Mouse (Mus musculus) kidney, postnatal 10 days (tissue): ENCODE measurements around the gene Mtrex.

ENCODE experiments used
- DNase-seq: peaks from one replicate; pipeline ENCODE4 v3.0.0; 2021; ENCODE audit warnings: mixed read lengths

The Mtrex gene

DNA sequence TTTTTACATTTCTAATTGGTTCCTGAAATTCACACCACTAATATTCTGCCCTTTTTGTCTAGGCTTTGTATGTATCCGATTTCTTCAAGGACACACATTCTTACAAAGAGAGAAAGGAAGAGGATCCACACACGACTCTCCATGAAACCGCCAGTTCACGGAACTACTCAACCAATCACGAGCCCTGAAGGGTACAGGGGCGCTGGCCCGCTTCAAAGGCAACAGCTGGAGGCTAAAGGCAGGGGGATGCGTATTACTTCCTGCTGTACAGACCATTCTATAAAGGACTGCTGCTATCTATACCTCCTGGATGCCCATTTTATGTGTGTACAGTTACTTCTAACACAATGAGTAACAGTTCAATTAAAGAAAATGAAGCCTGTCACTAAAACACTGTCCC lies 59.8 kb downstream of the Mtrex start:
- DNase-seq, result no peak

GRCm38 (mm10) chr13:112866782-112867181 lies 60.4 kb downstream of the Mtrex start:
- no peak for DNase-seq

DNA sequence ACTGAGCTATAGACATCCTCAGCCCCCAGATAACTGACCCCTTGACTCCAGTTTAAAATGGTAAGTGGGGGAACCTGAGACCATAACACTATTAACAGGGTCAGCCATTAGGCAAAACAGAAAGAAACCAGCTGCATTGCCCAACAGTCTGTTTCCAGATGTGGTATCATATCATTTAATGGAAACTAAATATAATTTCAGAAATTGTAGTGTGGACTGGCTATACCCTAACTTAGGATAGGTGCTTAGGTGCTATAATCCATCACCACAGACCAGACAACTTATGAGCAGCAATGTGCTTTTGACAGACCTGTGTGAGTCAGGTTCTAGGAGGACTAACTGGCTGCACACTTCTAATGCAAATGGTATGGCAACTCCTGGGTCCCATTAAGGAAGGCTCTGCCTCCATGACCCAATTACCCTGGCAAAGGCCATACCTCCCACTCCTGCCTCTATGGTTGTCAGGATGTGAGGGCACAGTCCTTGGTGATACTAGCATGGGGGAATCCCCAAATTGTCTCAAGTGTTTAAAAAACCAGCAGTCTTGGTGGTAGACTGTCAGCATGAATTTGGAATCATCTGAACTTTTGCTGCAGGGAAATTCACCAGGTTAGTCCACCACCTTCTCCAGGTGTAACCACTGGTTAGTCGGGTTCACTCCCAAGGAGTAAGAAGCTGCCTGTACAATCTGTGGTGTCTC lies 64.1 kb downstream of the Mtrex start:
- no peak for DNase-seq

DNA sequence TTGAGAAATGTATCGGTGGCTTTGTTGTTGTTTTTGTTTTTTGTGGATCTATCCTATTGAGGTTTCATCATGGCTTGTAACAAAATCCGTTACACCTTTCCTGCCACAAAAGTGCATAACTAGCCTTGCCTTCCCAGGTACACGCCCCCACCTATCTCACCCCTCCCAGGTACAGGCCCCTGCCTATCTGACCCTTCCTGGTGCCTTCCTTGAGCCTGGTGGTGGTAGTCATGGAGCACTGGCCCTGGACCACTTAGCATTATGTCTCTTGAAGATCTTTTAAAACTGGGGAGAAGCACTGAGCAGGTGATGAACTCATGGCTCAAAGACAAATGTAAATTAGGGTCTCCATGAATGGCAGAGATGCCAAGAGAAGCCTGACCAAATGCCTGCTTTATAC lies 64.9 kb downstream of the Mtrex start:
- DNase-seq, result no peak

GRCm38 (mm10) chr13:112861825-112862306 lies 65.3 kb downstream of the Mtrex start:
- DNase-seq, result peak; percentile 86

- DNase-seq, result no peak
Observed at GRCm38 (mm10) chr13:112860911-112861310, 66.3 kb downstream of the Mtrex start.

- no peak for DNase-seq
Observed at GRCm38 (mm10) chr13:112860370-112860769, 66.8 kb downstream of the Mtrex start.

GRCm38 (mm10) chr13:112859574-112860134 lies 67.5 kb downstream of the Mtrex start:
- no peak for DNase-seq

DNA sequence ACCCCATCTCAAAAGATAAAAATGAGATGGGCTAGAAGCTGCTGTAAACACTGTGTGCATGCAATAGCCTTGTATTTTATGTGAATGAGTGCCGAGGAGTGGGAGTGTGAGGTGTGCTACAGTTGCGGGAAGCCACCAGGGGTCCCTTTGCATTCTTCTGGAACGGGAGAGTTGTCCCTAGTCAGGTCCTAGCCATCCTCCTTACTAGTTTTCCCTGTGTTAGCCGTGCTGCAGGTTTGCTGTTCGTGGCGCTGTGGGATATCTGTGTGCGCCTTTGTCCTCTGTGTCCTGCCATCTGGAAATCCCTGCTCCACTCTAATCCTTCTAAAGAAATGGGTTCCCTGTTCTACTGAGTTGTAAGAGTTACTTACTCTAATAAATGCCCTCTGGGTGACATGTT lies 69.3 kb downstream of the Mtrex start:
- no peak for DNase-seq

- no peak for DNase-seq
Observed at GRCm38 (mm10) chr13:112854402-112854801, 72.8 kb downstream of the Mtrex start.

DNA sequence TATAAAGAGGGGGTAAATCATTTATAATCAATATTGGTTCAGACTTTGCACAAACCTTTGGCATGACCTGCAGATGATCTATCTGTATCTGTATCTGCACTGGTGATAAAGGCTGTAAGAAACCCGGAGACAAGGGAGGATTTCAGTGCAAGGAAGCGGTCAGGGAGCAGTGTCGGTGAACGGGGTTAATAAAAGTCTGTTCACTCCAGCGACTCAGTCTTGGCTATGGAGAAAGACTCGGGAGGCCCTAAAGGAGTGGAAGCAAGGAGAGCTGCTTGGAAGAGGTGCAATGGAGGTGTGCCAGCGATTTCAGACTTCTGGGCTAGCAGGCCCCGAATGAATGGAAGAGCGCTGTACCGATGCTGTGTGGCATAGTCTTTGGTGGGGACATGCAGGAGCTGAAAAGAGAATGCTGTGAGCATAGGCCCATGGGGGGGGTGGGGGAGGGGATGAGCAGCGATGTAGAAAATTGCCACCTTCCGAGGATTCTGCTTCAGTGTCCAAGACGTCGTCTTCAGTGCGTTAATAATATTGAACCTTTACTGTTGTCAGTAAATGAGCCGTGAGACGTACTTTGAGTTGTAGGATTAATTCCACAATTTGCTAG lies 73.4 kb downstream of the Mtrex start:
- no peak for DNase-seq

DNA sequence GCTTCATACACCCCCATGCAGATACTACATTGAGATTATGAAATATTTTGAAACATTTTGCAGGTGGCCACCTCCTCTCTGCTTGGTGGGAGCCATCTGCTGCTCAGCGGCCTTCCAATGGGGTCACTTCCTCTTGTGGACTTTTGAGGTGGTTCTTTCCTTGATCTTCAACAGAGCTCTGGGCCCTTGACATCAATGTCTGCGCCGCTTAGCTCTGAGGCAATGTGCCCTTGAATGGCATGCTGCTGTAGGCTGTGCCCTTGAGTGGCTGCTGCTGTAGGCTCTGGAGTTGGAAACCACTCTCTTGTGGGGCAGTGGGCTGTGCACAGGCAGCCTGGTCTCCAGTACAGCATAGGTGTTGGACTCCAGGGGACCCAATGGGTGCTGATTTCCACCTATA lies 81.3 kb downstream of the Mtrex start:
- no peak for DNase-seq

- DNase-seq, result no peak
Observed at GRCm38 (mm10) chr13:112840241-112841087, 86.7 kb downstream of the Mtrex start.

DNA sequence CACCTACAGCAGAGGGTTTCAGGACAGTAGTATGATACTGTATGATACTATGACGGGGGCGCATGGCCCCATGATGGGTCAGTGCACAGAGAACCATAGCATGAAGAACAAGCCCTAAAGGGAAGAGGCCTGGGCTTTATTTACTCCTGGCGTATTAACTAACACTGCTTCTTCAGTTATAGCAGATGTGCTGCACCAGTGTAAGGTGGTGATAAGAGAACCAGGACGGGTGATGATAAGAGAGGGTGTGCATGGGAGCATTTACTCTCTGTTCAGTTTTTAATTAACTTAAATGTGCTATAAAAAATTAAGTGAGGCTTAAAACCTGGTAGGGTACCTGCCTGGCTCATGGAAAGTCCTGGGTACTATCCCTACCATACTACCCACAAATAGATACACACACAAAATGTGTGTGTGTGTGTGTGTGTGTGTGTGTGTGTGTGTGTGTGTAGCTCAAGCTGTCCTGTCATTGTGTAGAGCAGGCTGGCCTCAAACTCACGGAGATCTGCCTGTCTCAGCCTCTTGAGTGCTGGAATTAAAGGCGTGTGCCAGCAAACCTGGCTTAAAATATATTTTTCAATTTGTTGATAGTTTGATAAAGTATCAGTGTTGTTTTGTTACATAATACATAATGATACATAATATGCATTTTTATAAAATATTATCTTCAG lies 88.5 kb downstream of the Mtrex start:
- no peak for DNase-seq

GRCm38 (mm10) chr13:112837621-112838155 lies 89.5 kb downstream of the Mtrex start:
- DNase-seq, result no peak

DNA sequence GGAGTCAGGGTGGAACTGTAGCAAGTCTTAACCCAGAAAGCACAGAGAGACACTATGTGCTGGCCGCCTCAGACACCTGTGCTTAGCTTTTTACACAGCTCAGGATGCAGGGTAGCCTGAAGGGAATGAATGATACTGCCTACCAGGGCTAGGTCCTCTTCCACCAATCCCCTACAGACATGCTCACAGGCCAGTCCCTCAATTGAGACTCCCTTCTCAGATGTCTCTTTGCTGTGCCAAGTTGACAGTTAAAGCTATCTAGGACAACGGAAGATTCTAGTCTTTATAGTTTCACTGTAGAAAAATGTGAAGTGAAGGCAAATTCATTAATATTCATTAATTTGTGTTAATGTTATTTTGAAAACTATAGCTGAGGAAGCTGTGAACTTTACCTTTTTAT lies 90.2 kb downstream of the Mtrex start:
- DNase-seq, result no peak

DNA sequence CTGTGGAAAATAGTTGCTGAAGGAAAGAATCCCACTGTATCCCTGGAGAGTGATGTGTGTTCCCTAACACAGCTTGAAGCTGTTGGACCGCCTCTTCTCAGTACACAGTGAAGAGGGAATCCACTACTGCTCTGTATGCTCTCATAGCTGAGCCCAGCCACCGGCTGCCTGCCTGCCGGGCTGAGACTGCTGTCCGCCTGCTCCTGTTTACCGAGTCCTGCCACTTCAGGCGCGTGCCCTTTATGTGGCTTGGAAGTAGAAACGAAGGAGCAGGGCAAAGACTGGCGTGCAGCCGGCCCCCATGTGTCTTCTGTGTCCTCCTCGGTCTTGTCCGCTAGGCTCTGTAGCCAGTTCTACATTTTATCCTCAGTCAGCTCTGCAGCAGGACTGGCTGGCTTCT lies 92.1 kb downstream of the Mtrex start:
- DNase-seq, result no peak

- DNase-seq, result no peak
Observed at GRCm38 (mm10) chr13:112833895-112834263, 93.3 kb downstream of the Mtrex start.

- DNase-seq, result no peak
Observed at GRCm38 (mm10) chr13:112833253-112833894, 93.8 kb downstream of the Mtrex start.

GRCm38 (mm10) chr13:112832589-112832988 lies 94.6 kb downstream of the Mtrex start:
- no peak for DNase-seq

DNA sequence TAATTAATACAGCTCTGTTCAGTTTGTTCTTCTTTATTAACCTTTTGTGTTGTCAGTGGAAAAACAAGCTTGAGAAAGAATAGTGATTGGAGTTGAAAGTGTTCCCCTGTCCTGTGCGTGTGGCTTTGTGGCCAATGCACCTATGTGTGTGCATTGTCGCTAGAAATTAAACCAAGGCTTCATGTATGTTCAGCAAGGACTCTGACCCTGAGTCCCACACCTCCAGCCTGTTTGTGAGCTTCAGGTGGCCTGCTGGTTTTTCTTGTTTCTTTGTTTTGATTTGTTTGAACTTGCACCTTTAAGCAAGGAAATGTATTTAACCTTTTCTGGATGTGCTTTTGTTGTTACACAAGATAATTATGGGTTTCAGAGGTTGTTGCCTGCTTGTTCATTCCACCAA lies 97.6 kb downstream of the Mtrex start:
- DNase-seq, result no peak

GRCm38 (mm10) chr13:112825479-112825878 lies 101.7 kb downstream of the Mtrex start:
- no peak for DNase-seq
